Mouse (Mus musculus) left cerebral cortex, postnatal 4 days (tissue): Measurements from ENCODE around the gene Calm1. TPM values are rescaled to one million over a fixed set of nuclear protein-coding genes. Genes with fewer than 3 reads are reported as not detected.
A peak's percentile ranks its signal among the peaks of the same experiment; 100 is the strongest.
"Not testable (repeated sequence)": the region's sequence is repeated elsewhere in the genome, so short reads cannot be mapped to it uniquely, and the experiment has no call there.

Source experiments
- DNase-seq: peaks from one replicate; pipeline ENCODE4 v3.0.0-alpha.2; 2022
- intact Hi-C: fragments of 180-260 bp; cut with DNase I; formaldehyde crosslinking; loops from one replicate; pipeline ENCODE4 v1.15.1; 2025
- total RNA-seq, 2 experiments: library from RNA; stranded (reverse); gene quantifications; 2 replicates each; pipeline ENCODE4 v1.2.3; 2021

The Calm1 gene
- total RNA-seq, 2 experiments from 2014 or later = 1,473 to 1,476 TPM

DNA sequence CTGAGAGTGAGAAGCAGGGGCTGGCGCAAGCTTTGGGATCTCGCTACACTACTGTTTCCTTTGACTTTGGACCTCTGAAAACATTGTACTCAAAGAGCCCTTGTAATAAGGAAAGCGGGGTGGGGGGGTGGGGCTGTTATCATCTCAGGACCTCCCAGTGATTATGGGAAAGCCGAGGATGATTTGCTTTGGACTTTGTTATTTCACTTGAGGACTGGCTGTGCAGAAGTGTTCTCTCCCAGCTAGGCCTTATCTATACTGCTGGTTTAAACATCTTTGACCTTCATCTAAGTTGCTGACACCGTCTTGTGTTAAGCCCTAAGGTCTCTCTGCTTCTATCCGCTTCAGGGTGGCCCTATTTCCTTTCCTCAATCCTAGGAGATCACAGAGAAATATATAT lies 8.4 kb upstream of the Calm1 start:
- no peak for DNase-seq
- intact Hi-C loops = no loop called here

GRCm38 (mm10) chr12:100194181-100194580 lies 5.1 kb upstream of the Calm1 start:
- intact Hi-C loops = no loop called here
- no peak for DNase-seq

GRCm38 (mm10) chr12:100196786-100197185 lies 2.4 kb upstream of the Calm1 start:
- DNase-seq = peak; percentile 48
- intact Hi-C loops = no loop called here

DNA sequence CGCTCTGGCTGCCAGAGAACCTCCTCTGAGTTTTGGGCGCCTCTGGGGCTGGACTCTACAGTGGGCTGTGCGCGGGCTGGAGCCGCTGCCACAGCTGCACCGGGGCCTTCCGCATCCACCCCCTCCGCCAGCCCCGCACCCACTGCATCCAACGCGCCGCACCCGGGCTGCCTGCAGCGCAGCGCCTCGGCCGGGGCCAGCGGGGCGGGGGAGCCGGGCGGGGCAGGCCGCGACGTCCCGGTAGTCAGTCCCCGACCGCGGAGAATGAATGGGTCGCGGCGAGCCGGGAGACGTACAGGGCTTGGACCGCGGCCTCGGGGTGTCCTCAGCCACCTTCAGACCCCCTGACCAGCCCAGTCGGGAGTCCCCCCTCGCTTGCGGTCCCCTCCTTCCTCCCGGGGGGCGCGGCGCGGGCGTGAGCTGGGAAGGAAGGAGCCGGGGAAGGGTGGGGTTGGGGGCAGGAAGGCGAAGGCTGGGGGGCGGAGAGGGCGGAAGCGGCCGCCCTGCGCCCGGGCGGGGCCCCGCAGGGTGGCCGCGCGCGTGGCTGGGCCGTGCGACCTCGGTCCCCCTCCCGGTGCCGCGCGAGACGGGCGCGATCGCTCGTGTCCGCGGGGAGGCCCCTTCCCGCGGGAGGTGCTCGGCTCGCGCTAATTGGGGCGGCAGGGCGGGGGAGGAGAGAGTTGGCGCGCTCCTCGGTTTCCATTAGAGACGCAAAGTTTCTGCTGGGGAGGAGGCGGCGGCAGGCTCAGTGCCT lies 833 bp downstream of the Calm1 start:
- intact Hi-C loops = loop anchor here (5.0 to 10.0 kb wide), 2 partner anchors 137 to 375 kb away; no protein-coding TSS in a partner anchor
- DNase-seq = peak; percentile 60

DNA sequence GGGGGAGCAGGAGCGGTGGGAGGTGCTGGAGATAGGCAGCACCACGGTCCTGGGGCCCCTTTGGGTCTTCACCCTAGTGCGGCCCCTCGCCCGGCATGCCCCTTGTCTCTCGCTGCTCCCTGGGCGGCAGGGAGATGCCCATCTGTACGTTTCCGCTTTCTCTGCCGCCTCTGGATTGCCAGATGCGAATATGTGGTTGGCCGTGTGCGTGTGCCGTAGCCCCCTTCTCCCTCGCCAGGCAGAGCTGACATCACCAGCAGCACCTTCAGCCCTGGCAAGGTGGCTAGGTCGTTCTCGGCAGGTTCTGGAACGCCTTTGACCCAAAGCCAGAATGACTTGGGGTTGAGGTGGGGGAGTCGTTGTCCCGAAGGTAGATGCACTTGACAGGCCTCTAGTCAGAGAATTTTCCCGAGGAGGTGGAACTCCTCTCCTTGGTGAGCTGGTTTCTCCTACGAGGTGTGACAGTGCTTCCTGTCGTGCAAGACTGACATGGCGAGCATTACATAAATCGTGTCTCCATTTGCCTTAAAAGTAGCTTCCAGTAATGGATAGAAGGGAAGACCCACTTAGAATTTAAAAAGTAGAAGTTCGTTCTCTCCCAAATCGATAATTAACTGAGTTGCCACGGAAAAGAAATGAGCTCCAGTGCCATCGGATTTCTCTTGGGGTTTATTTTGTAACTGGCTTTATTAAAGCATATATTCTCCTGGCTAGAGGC lies 1.6 kb downstream of the Calm1 start:
- no peak for DNase-seq
- intact Hi-C loops = loop anchor here (5.0 to 10.0 kb wide), 2 partner anchors 136 to 374 kb away; no protein-coding TSS in a partner anchor

- intact Hi-C loops = loop anchor here (5.0 to 10.0 kb wide), 2 partner anchors 136 to 373 kb away; no protein-coding TSS in a partner anchor
- DNase-seq = no peak
These were observed 2.1 kb downstream of the Calm1 start for GRCm38 (mm10) chr12:100201363-100201711.

- DNase-seq = peak; percentile 95
- intact Hi-C loops = loop anchor here (2.0 to 10.0 kb wide), 3 partner anchors 135 to 373 kb away; no protein-coding TSS in a partner anchor
These were observed 2.6 kb downstream of the Calm1 start for GRCm38 (mm10) chr12:100201838-100202237.

GRCm38 (mm10) chr12:100203759-100204158 lies 4.5 kb downstream of the Calm1 start:
- DNase-seq = no peak

GRCm38 (mm10) chr12:100205156-100205555 lies 5.9 kb downstream of the Calm1 start:
- intact Hi-C loops = loop anchor here (5.0 to 10.0 kb wide), 2 partner anchors 72 to 370 kb away; no protein-coding TSS in a partner anchor

More at GRCm38 (mm10) chr12:100203759-100204158, 4.5 kb downstream of the Calm1 start:
- intact Hi-C loops = loop anchor here (2.0 to 10.0 kb wide), 3 partner anchors 134 to 371 kb away; no protein-coding TSS in a partner anchor

GRCm38 (mm10) chr12:100206521-100206920 lies 7.3 kb downstream of the Calm1 start:
- intact Hi-C loops = loop anchor here (5.0 to 10.0 kb wide), 2 partner anchors 71 to 368 kb away; no protein-coding TSS in a partner anchor
- no peak for DNase-seq

More at GRCm38 (mm10) chr12:100205156-100205555, 5.9 kb downstream of the Calm1 start:
- DNase-seq = no peak

DNA sequence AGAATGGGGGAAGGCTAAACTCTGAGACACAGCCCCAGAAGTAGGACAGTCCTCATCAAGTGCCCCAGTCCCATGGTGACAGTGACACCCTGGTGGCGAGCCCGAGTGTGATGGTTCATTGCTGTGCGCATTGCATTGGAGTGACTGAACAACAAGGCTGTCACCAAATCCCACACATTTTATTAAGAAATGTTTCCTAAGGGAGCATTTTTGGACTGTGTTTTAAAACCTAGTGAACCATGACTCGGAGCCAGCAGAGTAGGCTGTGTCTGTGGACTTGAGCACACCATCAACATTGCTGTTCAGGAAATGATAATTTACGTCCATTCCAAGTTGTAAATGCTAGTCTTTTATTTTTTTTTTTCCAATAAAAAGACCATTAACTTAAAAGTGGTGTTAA lies 7.7 kb downstream of the Calm1 start:
- no peak for DNase-seq
- intact Hi-C loops = loop anchor here (5.0 to 10.0 kb wide), 2 partner anchors 70 to 368 kb away; no protein-coding TSS in a partner anchor

DNA sequence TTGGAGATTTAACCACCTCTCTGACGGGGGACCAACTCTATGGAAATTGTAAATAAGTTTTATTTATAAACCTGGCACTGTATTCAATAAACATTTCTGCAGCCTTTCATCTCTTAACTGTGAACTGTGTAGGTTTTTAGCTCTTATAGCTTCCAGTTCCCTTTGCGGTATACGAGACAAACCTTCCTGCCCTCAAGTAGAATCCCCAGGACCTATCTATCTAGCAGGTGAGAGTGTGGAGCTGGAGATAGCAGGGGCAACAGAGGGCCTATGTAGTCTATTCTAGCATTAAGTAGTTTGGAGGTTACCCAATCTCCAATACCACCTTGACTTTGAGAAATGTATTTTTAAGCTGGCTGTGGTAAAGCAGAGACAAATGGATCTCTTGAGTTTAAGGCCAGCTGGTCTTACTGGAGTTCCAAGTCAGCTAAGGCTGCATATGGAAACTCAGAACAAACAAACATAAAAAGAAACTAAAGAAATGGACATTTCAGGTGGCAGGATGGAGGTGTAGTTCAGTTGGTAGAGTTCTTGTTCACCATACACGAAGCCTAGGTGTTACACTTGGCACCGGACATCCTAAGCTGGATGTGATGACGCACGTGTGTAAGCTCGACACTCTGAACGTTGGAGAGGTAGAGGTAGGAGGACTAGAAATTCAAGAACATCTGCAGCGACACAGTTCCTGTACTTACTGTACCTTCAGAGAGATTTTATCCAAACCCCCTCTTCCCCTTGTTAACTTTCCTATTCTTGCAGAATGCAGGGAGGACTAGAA lies 10.7 kb downstream of the Calm1 start:
- intact Hi-C loops = loop anchor here (5.0 to 10.0 kb wide), 2 partner anchors 67 to 365 kb away; no protein-coding TSS in a partner anchor

DNA sequence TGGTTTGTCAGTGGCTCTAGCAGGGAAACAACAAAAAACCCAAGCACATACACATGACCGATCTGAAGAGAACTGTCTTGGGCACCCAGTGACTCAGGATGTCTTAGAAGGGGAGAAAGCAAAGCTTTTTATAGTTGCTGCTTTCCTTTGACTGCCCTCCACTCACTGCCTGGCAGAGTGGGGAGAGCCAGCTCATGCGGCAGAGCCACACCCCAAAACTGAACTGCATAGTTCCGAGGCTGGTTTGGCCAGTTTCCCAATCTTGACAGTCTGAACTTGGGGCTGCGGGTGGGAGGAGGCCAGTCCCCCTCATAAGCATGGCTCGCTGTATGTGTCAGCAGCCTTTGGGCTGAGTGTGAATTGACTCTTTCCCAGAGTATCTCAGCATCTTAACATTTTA lies 11.7 kb downstream of the Calm1 start:
- DNase-seq = peak; percentile 29
- intact Hi-C loops = no loop called here

More for the DNA sequence above, 10.7 kb downstream of the Calm1 start:
- no peak for DNase-seq

- intact Hi-C loops = no loop called here
- DNase-seq = no peak
These were observed 12.4 kb downstream of the Calm1 start for GRCm38 (mm10) chr12:100211453-100212185.

DNA sequence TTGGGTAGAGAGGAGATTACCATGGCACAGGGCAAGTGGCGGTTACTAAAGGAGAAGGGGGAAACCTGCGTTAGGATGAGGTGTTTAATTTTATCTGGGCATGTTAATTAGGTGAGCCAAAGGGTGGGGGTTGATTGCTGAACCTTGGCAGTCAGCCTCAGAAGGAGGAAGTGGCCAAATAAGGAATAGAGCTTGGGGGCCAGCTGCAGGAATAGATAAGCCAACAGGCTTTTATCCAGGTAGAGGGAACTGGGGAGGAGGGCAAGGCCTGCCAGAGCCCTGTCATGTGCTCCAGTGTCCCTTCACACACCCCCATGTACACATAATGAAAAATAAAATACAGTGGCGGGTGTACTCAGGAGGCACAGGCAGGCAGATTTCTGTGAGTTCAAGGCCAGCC lies 13.2 kb downstream of the Calm1 start:
- intact Hi-C loops = no loop called here
- no peak for DNase-seq

DNA sequence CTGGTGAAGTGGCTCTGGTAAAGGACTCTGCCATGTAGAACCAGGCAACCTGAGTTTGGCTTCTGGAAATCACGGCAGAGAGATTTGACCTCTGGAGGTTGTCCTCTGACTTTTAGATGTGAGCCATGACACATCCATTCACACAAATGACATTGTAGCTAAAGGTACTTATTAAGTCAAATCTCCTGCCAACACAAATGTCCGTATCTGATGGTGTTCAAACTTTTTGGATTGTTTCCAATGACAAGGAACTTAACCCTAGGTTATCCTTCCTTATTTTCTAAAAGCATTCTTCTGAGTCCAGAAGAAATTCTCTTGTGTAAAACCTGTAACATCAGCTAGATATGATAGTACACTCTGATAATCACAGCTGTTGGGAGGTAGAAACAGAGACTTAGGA lies 13.9 kb downstream of the Calm1 start:
- intact Hi-C loops = no loop called here

GRCm38 (mm10) chr12:100214156-100214555 lies 14.9 kb downstream of the Calm1 start:
- no peak for DNase-seq

More for the DNA sequence above, 13.9 kb downstream of the Calm1 start:
- DNase-seq = no peak

DNA sequence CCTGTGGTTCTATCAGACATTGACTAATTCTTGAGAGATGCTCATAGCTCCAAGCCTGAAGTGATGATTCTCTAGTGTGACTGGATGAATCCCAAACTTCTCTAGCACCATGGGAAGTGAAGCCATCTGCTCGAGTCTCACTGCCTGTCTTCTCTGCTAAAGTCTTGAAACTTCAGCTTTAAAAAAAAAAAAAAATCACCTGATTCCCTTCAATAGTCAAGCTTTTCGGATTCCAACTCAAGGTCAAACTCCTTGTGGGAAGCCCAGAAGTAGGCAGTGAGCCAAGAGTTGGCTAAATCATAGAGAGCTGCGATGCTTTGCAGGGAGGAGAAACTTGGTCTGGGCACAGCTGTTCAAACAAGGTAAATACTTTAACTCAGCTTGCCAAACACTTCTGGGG lies 15.5 kb downstream of the Calm1 start:
- intact Hi-C loops = no loop called here
- no peak for DNase-seq

More at GRCm38 (mm10) chr12:100214156-100214555, 14.9 kb downstream of the Calm1 start:
- intact Hi-C loops = no loop called here

GRCm38 (mm10) chr12:100217087-100217486 lies 17.9 kb downstream of the Calm1 start:
- intact Hi-C loops, DNase-seq: not testable (repeated sequence)

GRCm38 (mm10) chr12:100220012-100220411 lies 20.8 kb downstream of the Calm1 start:
- no peak for DNase-seq
- intact Hi-C loops = loop anchor here (5.0 kb wide), 1 partner anchor 57 kb away; no protein-coding TSS in a partner anchor
